Mouse (Mus musculus): ENCODE measurements at regions not wholly inside any gene's neighbourhood (a gene's known extent, or its start where the extent isn't known, plus 50 kb on each side); places are given as distances from the start of the nearest gene placed in this dataset.

GRCm38 (mm10) chr7:68606278-68606677 is 142.8 kb downstream of the Arrdc4 start:
- TF ChIP-seq POLR2A (IDR thresholded peaks at IDR 0.05; ENCODE audit: borderline replicate concordance, extremely low read depth, low read depth, low read length) (no peak), CTCF (IDR thresholded peaks at IDR 0.05; ENCODE audit: insufficient read depth, low read length) (no peak)
